Mouse (Mus musculus): Measurements from ENCODE around the gene Hspa12a.
A peak's percentile ranks its signal among the peaks of the same experiment; 100 is the strongest.

Gene Hspa12a

DNA sequence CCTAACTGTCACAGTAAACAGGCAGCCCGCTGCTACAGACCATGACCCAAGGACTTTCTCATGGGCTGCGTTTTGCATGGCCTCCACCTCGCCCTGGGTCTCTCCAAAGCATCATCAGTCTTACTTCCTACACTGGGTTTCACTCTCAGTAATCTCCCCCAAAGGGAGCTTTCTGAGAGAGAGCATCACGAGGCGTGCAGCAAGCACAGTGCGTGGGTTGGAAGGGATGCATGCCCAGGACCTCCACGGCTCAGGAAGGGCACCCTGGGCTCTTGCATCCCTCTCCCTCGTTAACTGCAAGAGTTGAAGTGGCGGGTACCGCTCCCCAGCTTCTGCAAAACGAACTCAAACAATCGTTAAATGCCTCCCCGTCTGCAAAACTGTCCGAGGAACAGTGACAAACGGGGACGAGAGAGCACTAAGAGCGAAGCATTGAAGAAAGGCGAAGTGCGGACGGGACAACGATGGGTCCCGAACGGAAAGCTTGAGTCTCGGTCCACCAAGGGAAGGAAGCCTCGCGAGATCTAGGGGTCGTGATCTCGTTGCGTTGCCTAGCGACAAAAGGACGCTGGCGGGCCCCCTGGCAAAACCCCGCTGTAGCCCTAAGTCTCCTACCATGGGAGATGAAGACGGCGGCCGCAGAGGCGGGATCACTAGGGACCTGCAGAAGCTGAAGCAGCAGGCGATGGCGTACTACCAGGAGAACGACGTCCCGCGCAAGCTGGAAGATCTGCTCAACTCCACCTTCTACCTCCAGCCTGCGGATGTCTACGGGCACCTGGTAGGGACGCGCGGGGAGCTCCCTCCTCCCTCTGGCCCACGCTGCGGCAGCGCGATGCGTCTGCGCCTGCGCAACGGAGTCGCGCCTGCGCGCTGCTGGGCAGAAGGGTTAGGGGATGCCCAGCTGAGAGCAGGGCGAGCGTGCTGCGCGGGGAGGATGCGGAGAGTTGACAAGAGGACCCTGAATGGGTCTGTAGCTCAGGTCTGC, at the start of gene Hspa12a, which contains the start of gene Eno4:
TSS of gene Hspa12a (minus strand) at position 814 of the 988 bp plus-strand sequence.
TSS of gene Eno4 (plus strand) at position 585 of the 988 bp plus-strand sequence.
- peak; percentile 97 for DNase-seq

DNA sequence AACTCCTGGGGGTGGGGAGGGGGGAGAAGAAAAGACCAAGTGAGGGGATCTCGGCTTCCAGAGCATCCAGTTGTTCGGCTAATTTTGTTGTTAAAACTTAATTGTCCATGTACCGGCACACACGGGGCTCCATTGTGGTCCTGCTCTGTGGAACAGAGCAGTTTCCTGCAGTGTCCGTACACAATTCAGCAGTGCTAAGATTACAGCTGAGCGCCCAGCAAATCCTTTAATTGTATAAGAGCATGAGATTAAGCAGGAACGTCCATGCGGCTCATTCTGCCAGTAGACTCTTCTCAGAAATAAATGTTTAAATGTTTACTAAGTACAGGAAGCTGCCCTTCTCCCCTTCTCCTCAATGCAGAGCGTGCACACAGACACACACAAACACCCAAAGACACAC, 38.1 kb upstream of the Hspa12a start:
- no peak for DNase-seq

DNA sequence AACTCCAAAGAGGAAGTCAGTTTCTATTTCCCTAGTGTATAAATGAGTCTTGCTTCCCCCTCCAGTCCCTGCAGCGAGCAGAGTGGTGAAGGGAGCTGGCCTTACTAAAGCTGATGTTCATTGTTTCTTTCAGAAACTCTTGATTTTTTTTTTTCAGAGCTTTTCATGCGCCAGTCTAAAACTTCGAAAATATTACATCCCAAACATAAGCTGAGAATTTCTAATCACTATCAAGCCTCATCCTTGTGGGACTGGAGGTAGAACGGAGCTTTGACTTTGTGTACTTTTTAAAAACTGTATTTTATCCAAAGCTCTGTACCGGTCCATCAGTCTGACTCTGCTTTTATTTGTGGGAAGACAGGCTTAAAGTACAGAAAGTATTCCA, 36.6 kb upstream of the Hspa12a start:
- DNase-seq: no peak

DNA sequence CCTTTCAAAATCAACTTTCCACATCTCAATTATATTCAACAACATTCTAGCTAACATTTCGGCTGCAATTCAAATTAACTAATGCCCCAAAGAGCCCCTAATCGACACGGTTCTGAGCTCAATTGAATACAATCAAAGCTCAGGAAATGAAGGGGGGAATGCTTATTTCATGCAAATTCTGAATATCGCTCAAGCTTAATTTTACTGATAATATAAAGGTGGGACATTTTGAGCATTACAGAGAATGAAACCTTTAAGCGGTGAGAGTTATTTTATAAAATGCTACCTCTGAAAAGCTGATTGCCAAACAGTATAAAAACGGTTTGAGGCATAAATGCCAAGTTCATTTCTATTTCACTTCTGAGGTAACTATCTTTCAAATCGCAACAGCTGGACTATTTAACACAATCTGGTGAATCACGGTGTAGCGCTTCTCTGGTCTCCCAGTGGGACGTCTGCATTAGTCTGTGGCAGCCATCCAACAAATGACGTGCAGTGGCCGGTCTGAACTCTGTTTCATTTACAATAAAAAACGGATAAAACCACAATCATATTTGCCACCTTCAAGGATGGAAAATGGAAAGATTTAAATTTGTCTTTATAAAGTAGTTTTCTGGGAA, 36.1 kb upstream of the Hspa12a start:
- peak; percentile 16 for DNase-seq

DNA sequence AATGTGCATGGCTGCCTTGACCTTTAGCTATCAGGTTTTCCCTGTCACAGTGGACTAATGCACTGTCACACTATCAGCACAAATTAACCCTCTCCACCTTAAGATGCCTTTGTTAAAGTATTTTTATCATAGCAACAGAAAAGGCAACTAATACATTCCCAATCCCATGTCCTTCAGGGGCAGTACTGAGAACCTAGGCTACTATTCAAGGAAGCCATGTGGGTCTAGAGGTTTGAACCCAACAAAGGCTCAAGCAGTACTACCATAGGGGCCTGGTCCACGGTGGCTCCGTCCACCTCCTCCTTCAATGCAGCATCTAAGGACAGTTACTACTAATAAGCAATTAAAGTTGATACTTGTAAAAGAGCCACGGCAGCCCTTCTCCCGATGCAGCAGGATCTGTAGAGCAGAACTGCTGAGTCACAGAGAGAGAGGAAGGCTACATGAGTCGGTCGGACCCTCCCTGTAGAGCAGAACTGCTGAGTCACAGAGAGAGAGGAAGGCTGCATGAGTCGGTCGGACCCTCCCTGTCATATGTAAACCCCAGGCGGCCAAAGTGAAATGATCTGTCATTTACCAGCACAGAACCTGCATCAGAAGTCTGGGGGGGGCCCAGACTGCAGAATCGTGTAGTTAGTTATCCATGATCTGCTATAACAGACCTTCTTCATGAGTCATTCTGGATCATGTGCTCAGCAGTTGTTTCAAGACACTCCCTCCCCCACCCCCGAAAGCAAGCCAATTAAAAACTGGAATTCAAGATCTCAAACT, 35.1 kb upstream of the Hspa12a start:
- no peak for DNase-seq

DNA sequence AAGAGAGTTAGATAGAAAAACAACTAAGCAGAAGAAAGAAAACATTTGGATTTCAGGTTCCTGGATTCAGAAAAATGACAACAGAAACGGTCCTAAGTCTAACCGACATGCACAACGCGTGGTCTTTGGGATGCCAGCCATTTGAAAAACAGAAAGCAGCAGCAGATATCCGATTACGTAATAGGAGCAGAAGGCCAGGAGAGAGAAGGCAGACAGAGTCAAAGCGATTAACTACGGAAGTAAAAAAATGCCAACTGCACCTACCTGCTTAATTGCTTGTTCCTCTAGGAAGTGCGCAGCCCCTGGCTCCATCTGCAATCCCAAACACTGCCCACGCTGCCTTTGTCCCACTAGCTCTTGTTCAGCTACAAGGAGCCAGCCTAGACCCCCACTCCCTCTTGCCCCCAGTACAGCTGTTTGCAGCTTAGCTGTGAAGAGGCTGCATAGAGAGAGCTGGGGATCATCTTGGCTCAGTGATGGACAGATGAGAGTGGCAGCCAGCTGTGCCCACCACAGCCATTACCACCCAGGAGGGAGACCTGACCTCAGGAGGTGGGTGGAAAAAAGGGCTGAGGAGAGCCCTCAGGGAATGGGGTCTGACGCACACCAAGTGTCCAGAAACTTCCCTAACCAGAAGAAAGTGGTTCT, 31.9 kb upstream of the Hspa12a start:
- no peak for DNase-seq

DNA sequence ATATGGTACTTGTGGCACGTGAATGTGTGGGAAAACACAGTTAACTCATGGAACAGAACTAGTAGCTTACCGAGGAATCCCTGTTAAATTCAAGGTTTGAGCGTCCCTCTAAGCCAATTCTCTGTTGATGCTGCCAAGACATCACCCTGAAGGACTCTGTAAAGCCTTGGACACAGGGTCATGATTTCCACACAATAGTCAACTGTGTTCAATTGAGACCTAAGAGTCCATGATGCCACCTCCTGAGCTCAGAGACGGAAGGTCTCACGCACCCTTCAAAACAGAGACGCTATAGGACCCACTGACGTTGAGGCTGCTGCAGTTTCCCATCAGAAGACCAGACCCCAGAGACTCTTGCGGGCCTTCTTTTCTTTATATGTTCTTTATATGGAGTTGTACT, 30.7 kb upstream of the Hspa12a start:
- no peak for DNase-seq

DNA sequence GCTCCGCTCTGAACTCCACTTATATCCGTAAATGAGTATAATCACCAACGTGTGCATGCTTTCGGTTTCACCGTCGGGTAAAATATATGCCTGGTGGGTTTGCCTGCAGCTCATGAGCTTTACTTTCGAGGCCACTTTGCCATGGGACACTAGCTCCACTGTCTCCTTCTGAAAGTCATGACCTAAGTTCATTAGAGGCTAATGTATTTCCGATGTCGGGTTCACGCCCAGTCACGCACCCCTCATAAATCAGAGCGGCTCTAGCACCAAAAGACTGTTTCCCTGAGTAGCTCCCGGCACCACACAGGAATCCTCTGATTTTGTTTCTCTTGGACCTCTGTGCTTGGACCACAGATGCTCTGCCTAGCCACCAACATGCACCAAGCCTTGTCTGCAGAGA, 27.4 kb upstream of the Hspa12a start:
- no peak for DNase-seq

DNA sequence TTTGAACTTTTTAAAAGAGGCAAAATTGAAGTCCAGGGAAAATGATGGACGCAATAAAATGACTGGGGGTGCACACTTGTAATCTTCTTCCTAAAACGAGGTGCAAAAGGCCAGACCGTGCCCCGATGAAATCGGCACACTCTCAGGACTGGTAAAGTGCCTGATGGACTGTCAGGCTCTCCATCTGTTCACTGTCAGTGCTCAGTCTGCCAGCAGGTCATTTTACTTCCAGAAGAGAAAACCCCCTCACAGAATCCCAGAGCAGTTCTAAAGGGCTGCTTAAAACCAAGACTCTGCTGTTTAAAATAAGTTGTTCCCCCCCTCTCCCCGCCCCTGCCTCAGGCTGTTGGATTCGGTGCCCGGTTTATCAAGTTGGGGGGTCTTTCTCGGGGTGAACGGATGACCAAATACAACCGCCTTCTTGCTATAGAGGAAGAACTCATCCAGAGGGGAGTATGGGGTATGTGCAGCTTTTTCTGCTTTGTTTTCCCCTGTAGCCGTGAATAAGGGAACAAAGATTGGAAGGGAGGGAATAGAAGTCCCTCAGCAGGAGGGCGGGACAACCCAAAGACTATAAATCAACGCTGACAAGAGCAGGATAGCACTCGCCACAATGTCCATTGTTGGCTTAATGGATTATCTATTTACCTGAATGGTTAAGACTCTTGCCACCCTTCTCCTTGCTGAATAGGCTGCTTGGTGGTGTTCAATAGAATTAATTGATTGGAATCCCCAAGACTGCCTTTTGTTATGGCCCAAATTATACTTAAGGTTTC, 25.5 kb upstream of the Hspa12a start:
- peak; percentile 25 for DNase-seq

DNA sequence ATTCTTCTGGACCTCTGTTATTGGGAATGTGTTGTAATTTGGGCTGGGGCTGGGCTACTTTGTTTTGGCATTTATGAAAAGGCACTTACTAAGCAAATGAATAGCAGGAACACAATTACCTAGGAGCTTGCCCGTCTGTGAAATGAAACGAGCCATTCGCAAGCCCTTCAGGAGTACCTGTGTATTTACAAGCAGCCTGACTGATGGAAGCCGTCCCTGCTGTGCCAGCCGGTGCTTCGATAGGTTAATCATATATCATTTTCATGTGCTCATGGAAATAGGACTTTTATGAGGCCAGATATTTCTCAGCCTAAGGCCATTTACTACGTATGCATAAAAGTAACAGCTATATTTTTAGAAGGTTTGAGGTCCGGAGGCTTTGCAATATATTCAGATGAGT, 19.6 kb upstream of the Hspa12a start:
- DNase-seq: no peak

DNA sequence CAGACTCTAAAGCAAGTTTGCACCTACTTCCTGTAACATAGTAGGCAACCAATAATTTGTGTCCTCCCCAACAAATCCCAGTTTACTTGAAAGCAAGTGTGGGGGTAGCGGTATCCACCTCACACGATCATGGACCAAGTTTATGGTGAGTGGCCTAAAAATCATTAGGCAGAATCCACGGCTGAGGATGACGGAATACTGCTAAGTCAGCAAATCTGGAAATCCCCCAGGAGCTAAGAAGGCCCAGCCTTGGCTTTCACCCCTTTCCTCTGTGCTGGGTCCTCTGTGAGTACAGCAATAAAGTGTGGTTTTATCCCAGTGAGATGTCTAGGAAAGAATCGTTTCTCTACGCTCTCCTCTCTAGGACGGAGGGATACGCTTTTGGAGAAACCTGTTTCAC, 11.3 kb upstream of the Hspa12a start:
- DNase-seq: no peak

DNA sequence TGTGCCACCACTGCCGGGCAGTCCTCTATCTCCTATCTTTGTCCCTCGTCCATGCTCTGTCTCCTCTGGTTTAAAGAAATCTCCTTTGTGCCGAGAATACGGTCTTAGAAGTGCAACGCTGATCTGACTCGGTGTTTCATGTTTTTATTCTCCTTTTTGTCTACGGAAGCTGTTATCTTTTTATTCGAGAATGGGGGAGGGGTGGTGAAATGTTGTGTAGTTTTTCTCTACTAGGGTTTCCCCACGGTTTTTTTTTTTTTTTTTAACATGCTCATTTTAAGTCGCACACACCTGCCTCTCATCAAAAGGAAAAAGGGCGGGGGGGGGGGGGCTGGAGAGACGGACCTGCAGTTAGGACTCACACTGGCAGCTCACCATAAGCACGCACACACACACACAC, 8.8 kb upstream of the Hspa12a start:
- DNase-seq: no peak

DNA sequence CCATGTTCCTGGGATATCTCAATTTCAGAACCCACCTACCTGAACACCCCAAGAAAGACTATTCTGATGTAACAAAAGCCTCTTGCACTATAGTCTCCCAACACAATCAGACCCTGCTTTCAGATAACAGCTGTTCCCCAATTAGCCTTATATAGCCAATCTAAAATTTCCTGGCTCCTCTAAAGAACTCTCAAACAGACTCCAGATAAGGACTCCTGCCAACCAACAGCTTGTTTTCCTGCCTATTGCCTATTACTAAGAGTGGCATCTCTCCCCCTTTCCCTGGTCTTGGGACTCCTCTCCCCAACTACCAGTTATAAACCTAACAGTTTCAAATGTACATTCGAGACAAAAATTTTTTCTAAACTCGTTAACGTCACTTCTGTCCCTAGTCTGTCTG, 8.1 kb upstream of the Hspa12a start:
- no peak for DNase-seq

DNA sequence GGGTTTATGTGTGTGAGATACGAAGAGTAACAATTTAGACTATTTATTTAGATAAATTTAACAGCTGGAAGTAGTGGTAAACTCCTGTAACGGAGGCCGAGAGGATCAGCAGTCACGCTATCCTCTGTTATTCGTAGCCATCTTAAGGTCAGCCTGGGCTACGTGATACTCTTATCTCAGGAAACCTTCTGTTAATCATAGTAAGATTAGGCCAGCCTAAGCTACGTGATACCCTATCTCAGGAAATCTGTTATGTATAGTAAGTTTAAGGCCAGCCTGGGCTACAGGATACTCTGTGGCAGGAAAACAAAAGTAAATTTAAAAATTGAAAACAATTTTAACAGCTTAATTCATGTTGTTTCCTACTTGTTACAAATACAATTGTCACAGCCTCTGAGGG, 2.5 kb upstream of the Hspa12a start:
- no peak for DNase-seq

DNA sequence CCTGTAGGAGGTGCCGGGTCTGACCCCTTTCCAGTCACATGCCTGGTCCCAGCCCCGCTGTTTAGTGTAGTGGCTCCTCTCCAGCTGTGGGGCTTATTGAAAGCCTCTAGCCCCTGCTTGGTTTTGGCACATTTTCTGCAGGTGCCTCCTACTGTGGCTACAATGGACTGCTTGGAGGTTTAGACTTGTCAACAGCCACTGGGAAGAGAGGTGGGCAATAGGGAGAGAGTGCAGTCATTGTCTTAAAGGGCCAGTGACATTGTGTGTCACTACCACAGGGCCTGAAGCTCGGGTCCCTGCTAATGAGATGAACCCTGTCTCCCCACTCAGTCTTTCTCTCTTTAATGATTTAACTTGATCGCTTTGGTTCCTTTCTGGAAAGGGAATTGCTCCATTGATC, 10.4 kb downstream of the Hspa12a start:
- no peak for DNase-seq

DNA sequence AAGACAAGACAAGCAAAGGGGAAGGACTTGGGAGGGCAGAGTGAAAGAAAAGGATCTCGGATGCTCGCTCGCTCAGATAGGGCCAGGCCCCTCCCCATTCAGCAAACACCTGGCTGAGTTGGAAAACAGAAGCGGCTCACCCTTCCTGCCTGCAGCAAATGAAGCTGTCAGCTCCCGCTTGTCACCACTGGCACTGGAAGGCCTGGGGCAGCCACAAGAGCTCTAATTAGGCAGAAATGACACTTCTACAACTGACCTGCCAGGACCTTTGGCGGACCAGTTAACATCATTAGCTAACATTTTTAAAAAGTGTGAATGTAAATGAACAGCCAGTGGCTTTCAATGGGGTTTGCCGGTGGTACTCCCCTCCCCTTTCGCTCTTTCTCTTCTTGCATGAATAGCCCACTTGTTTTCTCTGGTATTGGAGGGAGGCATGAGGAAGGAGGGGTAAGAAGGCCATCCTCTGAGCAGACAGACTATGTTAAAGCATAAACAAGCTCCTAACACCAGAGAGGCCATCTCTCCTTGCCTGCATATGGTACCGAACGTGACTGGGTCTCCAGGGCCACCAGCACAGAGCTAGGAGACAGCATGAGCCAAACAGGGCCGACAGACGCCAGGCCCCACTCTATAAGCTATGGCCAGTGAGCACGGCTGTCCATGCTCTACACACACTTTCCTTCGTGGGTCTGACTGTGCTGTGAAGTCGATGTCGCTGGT, 12.2 kb downstream of the Hspa12a start:
- no peak for DNase-seq

DNA sequence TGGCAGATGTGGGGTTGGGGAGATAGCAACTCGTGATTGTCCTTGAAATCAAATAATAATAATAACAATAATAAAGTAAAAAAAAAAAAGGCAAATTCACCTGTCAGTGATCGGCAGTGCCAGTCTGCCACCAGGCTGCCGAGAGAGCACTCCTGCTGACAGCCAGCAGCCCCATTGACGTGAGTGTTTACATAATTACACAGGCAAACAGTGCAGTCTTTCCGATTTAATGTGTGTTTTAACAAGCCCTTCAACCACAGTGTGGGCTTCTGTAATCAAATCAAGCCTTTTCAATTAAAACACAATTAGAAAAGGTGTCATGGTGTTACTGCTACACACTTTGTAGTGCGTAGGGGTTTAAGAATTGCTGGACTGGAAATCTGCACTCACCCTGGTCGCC, 24.3 kb downstream of the Hspa12a start:
- DNase-seq: no peak

DNA sequence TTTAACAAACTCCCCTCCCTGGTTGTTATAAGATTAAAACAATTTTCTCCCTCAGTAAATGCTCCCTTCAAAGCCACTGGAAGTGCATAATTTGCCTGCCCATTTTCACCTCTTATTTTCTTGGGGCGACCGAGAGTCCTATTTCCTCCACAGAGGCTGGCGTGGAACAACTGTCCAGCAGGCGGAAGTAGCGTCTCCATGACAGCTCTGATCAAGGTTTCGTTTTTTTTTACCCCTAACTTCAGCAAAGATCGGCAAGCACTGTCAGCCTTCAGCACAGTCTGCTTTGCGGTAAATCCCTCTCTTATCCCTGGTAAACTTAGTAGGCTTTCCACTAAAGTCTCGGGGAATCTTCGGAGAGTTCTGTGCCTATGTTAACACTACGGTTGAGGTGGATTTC, 24.9 kb downstream of the Hspa12a start:
- no peak for DNase-seq

DNA sequence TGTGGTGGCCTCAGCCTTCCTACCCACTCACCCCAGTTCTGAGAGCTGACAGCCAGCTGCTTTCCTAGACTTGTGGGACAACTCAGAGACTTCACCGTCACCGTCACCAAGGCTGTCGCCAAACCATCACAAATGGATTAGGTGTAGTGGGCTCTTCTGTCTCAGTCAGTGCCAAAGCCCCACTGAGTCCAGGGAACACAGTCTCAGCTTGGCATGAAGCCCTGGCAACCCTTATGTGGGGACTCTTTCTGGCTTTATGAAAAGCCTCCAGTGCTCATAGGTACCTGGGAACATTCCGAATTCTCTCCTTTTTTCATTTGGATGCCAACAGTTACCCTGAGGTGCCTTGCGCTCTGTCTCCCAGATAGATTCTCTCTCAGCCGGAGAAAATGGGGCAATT, 30.2 kb downstream of the Hspa12a start:
- DNase-seq: no peak

DNA sequence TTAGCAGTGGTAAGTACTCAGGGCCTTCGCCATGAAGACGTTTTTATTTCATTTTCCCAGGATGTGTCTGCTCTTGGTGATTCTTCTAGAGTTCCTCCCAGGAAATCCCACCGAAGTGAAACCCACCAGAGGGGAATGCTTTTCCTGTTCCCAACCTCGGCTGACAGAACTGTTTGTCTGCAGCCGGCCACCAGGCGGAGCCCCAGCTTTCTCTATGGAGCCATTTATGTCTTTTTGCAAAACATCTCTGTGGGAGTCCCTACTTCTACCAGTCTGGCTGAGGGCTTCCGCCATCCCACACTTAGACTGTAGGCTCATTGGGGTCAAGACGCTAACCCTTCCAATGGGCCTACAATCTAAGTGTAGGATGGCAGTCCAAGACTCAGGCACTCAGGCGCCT, 32.1 kb downstream of the Hspa12a start:
- DNase-seq: peak; percentile 22

DNA sequence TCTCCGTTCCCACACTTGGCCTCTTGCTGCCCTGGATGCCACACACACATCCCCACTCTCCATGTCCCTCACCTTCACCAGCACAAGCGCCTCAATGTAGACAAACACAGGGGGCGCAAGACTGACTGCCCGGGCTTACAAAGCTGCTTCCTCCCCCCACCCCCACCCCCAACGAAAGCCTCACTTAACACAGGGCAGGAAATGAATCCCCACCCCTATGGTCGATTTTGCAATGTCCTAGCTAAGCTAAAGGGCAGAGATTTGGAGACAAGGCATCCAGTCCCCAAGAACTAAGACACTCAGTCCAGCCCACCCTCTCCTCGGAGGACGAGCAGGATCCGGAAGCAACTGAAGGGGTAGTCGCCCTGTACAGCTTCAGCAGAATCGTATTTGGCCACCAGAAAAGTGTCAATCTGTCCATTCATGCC, 32.5 kb downstream of the Hspa12a start:
- no peak for DNase-seq
